Mouse (Mus musculus): ENCODE data around the gene H13.
"Not testable (repeated sequence)": the region's sequence is repeated elsewhere in the genome, so short reads cannot be mapped to it uniquely, and the experiment has no call there.

H13 gene

DNA sequence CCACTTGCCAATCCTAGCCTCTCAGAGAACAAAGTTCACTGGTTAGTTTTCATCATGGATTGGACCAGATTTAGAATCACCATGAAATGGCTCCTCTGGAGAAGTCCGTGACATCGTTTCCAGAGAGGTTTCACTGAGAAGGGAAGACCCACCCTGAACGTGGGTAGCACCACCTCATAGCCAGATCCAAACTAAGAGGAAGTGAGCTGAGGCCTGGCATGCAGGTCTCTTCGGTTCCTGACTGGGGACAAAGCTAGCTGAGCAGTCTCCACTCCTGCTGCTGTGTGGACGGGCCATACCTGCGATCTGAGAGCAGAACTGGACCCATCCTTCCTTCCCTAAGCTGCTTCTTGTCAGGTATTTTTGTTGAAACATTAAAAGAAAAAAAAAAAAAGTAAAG, 8.1 kb upstream of the H13 start:
- in situ Hi-C loops (cut with MboI, MseI) = no loop called here

DNA sequence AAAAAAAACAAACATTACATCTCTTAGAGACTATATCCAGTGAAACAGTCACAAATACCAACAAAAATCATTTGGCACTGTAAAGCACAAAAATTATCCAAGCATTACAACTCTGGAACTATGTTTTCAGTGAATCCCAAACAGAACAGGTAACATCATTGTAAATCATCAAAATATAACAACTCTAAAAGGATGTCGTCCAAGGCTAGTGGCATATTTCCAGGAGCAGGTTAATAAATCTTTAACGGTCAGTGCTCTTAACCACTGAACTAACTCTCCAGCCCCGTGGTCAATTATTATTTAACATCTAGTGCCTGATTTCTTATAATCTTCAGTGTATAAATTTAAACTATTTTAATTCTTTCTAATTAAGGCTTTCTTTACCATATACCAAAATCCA, 3.1 kb upstream of the H13 start:
- in situ Hi-C loops (cut with MboI, MseI) = not testable (repeated sequence)

GRCm38 (mm10) chr2:152669639-152670484, 601 bp downstream of the H13 start:
- in situ Hi-C loops (cut with MboI, MseI) = no loop called here

- in situ Hi-C loops (cut with MboI, MseI) = no loop called here
Observed at GRCm38 (mm10) chr2:152670983-152671641, 1.9 kb downstream of the H13 start.

DNA sequence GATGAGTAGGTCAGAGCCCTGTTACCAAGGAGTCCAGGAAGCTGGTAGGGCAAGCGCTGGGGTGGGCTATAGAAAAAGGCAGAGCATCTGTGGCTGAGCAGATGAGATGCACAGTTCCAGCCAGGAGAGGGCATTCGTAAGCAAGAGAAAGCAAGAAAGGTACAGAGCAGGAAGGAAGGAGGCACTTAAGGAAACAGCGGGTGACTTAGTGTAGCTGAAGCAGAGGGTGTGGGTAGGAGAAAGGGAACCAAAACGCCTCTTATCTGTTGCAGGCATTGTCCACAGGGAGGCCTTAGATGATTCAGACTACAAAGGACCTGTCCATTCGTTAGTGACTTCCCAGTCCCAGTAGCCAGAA, 2.4 kb downstream of the H13 start:
- in situ Hi-C loops (cut with MboI, MseI) = no loop called here

DNA sequence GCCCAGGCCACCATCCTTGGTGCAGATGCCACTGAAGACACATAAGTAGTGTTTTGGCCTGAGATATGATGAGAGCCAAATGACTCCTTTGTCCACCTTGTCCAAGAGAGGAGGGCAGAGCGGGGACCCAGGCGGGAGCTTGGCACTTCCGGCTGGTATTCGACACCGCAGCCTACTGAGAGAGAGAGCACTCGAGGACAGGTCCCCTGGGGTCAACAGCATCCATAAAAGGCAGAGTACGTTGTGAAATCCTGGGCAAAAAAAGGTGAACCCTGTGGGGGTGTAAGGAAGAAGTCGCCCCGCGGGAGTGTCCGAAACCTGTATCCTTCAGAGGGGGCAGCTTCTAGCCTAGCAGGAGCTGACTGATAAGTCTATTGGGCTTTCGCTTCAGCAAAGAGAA, 2.9 kb downstream of the H13 start:
- in situ Hi-C loops (cut with MboI, MseI) = no loop called here

- in situ Hi-C loops (cut with MboI, MseI) = no loop called here
Observed at GRCm38 (mm10) chr2:152674148-152674547, 4.9 kb downstream of the H13 start.

GRCm38 (mm10) chr2:152675252-152675791, 6.1 kb downstream of the H13 start:
- in situ Hi-C loops (cut with MboI, MseI) = no loop called here

DNA sequence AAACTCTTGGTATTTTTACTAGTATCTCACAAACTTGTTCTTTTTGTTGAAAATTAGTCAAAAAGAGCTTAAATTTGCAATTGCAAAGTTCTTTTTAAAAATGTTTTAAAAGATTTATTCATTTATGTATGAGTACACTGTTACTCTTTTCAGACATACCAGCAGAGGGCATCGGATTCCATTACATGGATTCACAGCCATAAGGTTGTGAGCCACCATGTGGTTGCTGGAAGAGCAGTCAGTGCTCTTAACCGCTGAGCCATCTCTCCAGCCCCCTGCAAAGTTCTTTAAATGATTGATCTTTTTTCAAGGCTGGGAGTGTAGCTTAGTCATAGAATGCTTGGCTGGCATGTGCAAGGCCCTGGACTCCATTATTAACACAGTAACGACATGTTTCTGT, 9.0 kb downstream of the H13 start:
- in situ Hi-C loops (cut with MboI, MseI) = no loop called here

DNA sequence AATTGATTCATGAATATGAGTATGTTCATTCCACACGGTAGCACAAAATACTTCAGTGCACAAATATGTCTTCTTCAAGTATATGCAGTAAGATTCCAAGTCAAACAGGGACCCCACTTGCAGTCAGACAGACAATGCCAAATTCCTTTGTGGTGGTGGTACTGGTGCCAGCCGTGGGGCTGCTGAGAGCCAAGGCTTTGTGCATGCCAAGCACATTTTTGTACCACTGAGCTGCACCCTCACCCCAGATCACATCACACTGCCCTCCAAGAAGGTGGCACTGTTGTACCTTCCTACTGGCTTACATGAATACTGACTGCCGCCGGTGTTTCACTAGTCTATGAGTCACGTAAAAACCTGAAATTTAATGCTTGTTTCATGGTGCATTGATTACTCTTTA, 9.7 kb downstream of the H13 start:
- in situ Hi-C loops (cut with MboI, MseI) = no loop called here

- in situ Hi-C loops (cut with MboI, MseI) = no loop called here
Observed at GRCm38 (mm10) chr2:152679701-152680355, 10.6 kb downstream of the H13 start.

DNA sequence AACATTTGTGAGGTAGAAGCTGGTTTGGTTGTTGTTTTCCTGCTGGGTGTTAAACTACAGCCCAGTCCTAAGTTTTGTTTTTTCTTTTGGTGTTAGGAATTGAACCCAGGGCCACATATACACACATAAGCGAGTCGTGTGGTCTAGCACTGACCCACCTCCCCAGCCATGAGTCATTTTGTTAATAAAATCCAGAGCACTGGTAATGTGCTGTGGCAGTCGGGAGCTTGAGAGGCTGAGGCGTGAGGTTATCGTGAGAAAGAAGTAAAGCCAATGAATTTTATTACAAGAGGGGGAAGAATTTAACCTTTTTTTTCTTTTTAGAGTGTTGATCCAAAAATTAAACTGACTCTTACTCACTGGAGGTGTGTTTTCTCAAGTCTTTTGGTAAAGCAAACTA, 13.8 kb downstream of the H13 start:
- in situ Hi-C loops (cut with MboI, MseI) = no loop called here

DNA sequence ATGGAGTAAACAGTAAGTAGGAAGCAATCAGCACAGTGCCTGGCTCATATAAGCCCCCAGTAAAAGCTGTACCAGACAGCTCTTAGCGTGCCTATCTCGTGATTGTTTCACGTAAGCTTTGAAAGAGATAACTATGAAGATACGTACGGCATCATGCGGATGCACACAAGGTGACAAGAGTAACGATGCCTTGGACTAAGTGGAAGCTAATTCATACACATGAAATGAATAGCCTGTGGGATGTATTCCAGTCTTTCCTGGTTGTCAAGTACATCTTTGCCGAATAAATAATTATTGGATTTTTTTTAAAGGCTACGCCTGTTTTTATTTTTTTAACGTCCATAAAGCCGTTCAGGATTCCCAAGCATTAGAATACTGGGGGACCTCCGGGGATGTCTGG, 17.1 kb downstream of the H13 start:
- in situ Hi-C loops (cut with MboI, MseI) = no loop called here

DNA sequence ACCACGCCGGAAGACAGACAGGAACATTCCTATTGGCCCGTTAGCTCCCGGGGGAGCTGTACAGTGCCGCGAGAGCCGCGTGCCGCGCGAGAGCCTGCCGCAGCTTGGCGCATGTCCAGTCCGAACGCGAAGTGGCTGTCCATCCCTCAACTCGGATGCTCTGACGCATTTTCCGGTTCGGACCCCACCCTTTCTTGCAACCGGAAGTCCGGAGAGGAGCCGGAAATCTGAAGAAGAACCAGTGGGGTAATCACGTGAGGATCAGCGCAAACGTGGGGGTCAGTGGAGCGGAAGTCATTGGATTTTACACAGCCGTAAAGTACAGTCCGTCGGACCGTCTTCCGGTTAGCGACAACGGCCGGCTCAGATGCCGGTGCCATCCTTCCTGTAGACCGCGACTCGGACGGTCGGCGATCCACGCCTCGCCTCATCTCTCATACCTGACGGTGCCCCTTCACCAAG, 17.6 kb downstream of the H13 start, which contains the start of gene Mcts2:
Mcts2 (plus strand) TSS at position 230 of the 462 bp plus-strand sequence.
- in situ Hi-C loops (cut with MboI, MseI) = no loop called here

- in situ Hi-C loops (cut with MboI, MseI) = loop anchor here (5.0 kb wide), 1 partner anchor 141 kb away; the partner anchor contains the start of gene Bcl2l1
Observed at GRCm38 (mm10) chr2:152691564-152692217, 22.4 kb downstream of the H13 start.

GRCm38 (mm10) chr2:152693233-152693632, 24.0 kb downstream of the H13 start:
- in situ Hi-C loops (cut with MboI, MseI) = loop anchor here (5.0 kb wide), 1 partner anchor 139 kb away; the partner anchor contains the start of gene Bcl2l1

DNA sequence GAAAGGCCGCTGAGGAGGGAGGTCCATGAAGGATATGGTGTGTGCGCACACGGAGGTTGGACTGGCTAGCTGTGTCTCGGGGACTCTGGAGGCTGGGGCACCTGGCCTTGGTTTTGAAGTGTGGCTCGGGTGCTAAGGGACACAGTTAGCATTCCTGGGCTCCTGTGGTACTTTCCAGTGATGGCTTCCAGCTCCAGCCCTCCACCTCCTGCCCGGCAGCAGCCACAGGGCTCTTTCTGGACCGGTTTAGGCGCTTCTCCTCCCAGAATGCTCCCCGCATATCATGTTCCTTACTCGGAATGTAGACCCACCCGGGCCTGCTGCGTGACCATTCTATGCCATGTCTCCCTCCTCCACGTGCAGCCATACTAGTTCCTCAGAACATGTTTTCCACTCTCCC, 24.5 kb downstream of the H13 start:
- in situ Hi-C loops (cut with MboI, MseI) = loop anchor here (5.0 kb wide), 1 partner anchor 139 kb away; the partner anchor contains the start of gene Bcl2l1

- in situ Hi-C loops (cut with MboI, MseI) = loop anchor here (5.0 kb wide), 1 partner anchor 138 kb away; the partner anchor contains the start of gene Bcl2l1
Observed at GRCm38 (mm10) chr2:152694708-152695107, 25.4 kb downstream of the H13 start.

- in situ Hi-C loops (cut with MboI, MseI) = no loop called here
Observed at GRCm38 (mm10) chr2:152696016-152696415, 26.8 kb downstream of the H13 start.

GRCm38 (mm10) chr2:152696476-152697164, 27.4 kb downstream of the H13 start:
- in situ Hi-C loops (cut with MboI, MseI) = no loop called here

- in situ Hi-C loops (cut with MboI, MseI) = no loop called here
Observed at GRCm38 (mm10) chr2:152700138-152700537, 30.9 kb downstream of the H13 start.
